Mouse (Mus musculus): ENCODE measurements around the gene C8g. TPM values are rescaled to one million over a fixed set of nuclear protein-coding genes. Genes with fewer than 3 reads are reported as not detected.

Gene C8g
- not detected for total RNA-seq (2023)

GRCm38 (mm10) chr2:25501593-25502486 is at the start of gene C8g:
C8g (minus strand) TSS chr2:25501719.

DNA sequence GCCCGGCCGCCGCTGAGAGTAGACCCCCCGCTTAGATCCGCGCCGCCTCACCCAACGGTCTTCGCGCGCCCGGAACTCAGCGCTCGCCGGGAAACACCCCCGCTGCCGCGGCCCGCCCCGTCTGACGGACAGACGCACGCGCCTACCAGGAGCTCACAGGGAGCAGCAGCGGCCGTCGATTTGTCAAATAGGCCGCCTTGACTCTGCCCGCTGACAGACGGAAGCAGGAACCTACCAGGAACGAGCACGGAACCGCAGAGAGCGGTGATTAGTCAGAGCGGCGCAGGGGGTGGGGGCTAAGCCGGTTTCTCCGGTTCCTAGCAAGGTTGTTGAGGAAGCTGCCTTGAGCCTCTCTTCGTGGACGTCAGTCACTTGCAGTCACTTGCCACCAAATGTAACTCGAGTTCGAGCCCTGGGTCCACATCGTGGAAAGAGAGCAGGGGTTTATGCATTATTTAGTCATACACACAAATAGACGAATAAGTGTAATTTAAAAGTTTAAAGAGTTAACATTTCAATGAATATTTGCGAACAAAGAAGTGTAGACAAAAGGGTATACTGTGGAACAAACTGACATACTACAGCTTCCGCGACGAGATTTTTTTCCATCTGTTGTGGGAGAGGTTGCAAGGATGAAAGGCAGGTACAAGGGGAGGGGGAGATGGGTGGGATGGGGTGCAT is 45.4 kb upstream of the C8g start, which contains the start of gene Traf2:
Gene Traf2, minus strand, starts transcription at position 130 of the 681 bp plus-strand sequence.

DNA sequence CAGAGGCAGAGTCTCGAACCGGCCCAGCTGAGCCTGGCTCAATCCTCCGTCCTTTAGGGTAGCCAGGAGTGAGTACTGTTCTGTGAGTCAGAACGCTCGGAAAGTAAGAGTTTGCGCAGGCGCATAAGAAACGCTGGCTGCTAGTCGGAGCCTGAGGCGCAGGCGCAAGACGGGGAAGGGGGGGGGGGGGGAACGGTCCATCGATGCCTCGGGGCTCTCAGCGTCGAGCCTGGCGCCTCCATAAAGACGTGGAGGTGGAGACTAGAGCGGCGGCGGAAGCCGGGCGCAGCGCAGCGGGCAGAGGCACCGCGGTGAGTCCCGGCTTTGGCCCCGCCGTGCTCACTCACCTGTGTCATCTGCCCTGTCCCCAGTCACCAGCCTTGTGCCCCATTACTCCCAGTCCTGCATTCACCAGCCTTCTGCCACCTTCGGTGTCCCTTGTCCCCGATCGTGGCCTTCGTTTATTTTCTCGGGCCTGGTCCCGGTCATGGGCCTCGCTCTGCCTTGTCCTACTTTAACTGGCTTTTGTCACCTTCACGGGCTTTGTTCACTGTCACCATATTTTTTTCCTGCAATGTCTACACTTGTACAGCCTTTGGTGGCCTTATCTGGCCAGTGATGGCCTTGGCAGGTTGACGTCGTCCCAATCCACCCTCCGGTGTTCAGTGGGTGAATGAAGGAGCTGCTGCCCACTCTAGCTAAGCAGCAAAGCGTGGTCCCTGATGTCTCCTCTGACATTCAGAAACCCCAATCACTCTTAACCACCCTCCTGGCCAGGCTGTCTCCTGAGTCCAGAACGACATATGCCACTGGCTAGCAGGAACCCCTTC is 728 bp downstream of the C8g start, which contains the start of gene Fbxw5:
Gene Fbxw5, plus strand, starts transcription at position 175 of the 830 bp plus-strand sequence.

GRCm38 (mm10) chr2:25493476-25493961 is 8.0 kb downstream of the C8g start, which contains the start of gene Lcn12:
Lcn12 (minus strand) TSS chr2:25493911.

GRCm38 (mm10) chr2:25469969-25470368 is 31.6 kb downstream of the C8g start, which contains the start of gene Ptgds:
Ptgds (minus strand) TSS chr2:25470046.

GRCm38 (mm10) chr2:25460551-25461309 is 40.8 kb downstream of the C8g start, which contains the start of gene Paxx:
Paxx (minus strand) TSS chr2:25461094.

DNA sequence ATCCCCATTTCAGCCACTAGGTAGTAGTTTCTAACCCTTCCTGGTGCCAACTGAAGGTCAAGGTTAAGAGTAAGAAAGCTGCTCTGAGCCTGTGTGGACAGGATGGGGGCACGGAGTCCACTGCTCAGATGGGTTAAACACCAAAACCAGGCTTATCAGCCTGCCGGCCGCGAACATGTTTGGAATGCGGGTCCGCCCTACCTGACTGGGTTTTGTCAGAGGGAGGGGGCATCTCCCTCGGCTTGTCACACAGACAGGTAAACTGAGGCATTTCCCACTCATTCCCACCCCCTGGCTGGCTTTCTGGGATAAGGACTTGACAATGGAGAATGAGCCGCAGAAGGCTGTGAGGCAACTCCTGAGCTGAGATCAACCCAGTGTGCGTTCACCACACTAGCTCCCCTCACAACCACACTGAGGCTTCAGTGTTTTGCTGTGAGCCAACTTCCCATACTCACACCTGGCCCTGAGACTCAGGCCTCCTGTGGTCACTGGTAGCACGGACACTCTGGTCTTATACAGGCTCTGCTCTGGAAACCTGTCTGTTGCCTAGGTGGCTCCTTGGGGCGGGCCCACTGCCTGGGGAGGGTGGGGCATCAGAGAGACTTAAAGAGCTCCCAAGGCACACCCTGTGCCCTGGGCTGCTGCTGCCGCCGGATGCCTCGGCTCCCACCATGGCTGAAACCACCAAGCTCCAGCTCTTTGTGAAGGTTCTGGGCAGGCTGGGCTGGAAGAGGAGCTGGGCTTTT is 45.1 kb downstream of the C8g start, which contains the start of gene Clic3:
Gene Clic3, plus strand, starts transcription at position 634 of the 749 bp plus-strand sequence.

Other genes with a start within 250 kb of the C8g start
- 24.4 TPM for gene Tmem203, start 246.3 kb downstream of the C8g start, total RNA-seq (2023)
- gene Tprn, start 239.1 kb downstream of the C8g start, total RNA-seq (2023), result 29.6 TPM
- 35.2 TPM for gene Ssna1, start 229.3 kb downstream of the C8g start, total RNA-seq (2023)
- 99.3 TPM for gene Anapc2, start 229.2 kb downstream of the C8g start, total RNA-seq (2023)
- not detected for gene Tmem210, start 213.6 kb downstream of the C8g start, total RNA-seq (2023)
- not detected for gene Lrrc26, start 211.8 kb downstream of the C8g start, total RNA-seq (2023)
- not detected for gene Grin1, start 182.5 kb downstream of the C8g start, total RNA-seq (2023)
- gene Man1b1, start 169.4 kb downstream of the C8g start, total RNA-seq (2023), result 50.6 TPM
- gene Dpp7, start 145.4 kb downstream of the C8g start, total RNA-seq (2023), result 17.2 TPM
- gene Uap1l1, start 136.0 kb downstream of the C8g start, total RNA-seq (2023), result 10.3 TPM
- gene Sapcd2, start 129.4 kb downstream of the C8g start, total RNA-seq (2023), result 0.74 TPM
- gene Entpd2, start 105.8 kb downstream of the C8g start, total RNA-seq (2023), result 1.4 TPM
- gene Npdc1, start 102.4 kb downstream of the C8g start, total RNA-seq (2023), result 0.98 TPM
- 0.59 TPM for gene Fut7, start 78.5 kb downstream of the C8g start, total RNA-seq (2023)
- gene Abca2, start 73.0 kb downstream of the C8g start, total RNA-seq (2023), result 69.0 TPM
- not detected for gene Clic3, start 44.9 kb downstream of the C8g start, total RNA-seq (2023)
- 92.6 TPM for gene Paxx, start 40.6 kb downstream of the C8g start, total RNA-seq (2023)
- gene Ptgds, start 31.7 kb downstream of the C8g start, total RNA-seq (2023), result not detected
- gene Lcn12, start 7.8 kb downstream of the C8g start, total RNA-seq (2023), result not detected
- 47.7 TPM for gene Fbxw5, start 969 bp downstream of the C8g start, total RNA-seq (2023)
- gene Traf2, start 45.2 kb upstream of the C8g start, total RNA-seq (2023), result 49.0 TPM
- 117 TPM for gene Edf1, start 56.1 kb upstream of the C8g start, total RNA-seq (2023)
- gene Mamdc4, start 73.1 kb upstream of the C8g start, total RNA-seq (2023), result 3.6 TPM
- gene Phpt1, start 73.5 kb upstream of the C8g start, total RNA-seq (2023), result 29.9 TPM
- gene Ajm1, start 80.0 kb upstream of the C8g start, total RNA-seq (2023), result 0.33 TPM
- 105 TPM for gene Rabl6, start 106.8 kb upstream of the C8g start, total RNA-seq (2023)
- gene Ccdc183, start 116.0 kb upstream of the C8g start, total RNA-seq (2023), result not detected
- gene Tmem141, start 120.3 kb upstream of the C8g start, total RNA-seq (2023), result 1.6 TPM
- 6.2 TPM for gene Fcna, start 126.3 kb upstream of the C8g start, total RNA-seq (2023)
- gene Lcn8, start 151.4 kb upstream of the C8g start, total RNA-seq (2023), result not detected
- gene Lcn5, start 156.2 kb upstream of the C8g start, total RNA-seq (2023), result not detected
- gene Lcn6, start 175.1 kb upstream of the C8g start, total RNA-seq (2023), result not detected
- not detected for gene Lcn10, start 181.0 kb upstream of the C8g start, total RNA-seq (2023)
- gene Obp2a, start 198.3 kb upstream of the C8g start, total RNA-seq (2023), result not detected
- gene Bmyc, start 205.0 kb upstream of the C8g start, total RNA-seq (2023), result 17.0 TPM
- gene Obp2b, start 235.3 kb upstream of the C8g start, total RNA-seq (2023), result not detected

All from CD4-positive naive resting alpha-beta T cell, adult 57 days (primary cell).